ENCODE assay signal across 8 mouse cellular contexts in genomic region chr17:83109792-83110440, GRCm38 (mm10).
DNase-seq lines count a peak whose midpoint lies in the region.

No protein-coding gene starts in this region.

- DNase-seq in gastrocnemius, adult 18-20 months (ENCODE audit: low spot score): peak; percentile 60
- DNase-seq in gastrocnemius, adult 8-10 months (ENCODE audit: low spot score in 2 of 2): no peak
- DNase-seq in adipocyte (ENCODE audit: low spot score): peak; percentile 86
- peak; percentile 68 for DNase-seq in heart, adult 8-10 months (ENCODE audit: low spot score)
- peak; percentile 64 for DNase-seq in layer of hippocampus, adult 9-11 months
- peak; percentile 51 for DNase-seq in lung, postnatal 14 days
- no peak for DNase-seq in natural killer cell, adult 2 months (ENCODE audit: low spot score in 2 of 2)
- DNase-seq in ovary, postnatal 10 days (ENCODE audit: low spot score): no peak

Comparison
In these comparisons a context has a peak if more than half of its experiments do, and no peak if none do; other contexts are left out.
1. DNase-seq: peak in gastrocnemius, adult 18-20 months (single experiment), adipocyte (single experiment), heart, adult 8-10 months (single experiment), layer of hippocampus, adult 9-11 months (single experiment) and lung, postnatal 14 days (single experiment); none in gastrocnemius, adult 8-10 months (0 of 2), natural killer cell, adult 2 months (0 of 2) and ovary, postnatal 10 days (single experiment).